Mouse (Mus musculus) splenic B cell, adult 2 months (primary cell): ENCODE data around the gene Taar7a.

Source experiments
- DNase-seq: peaks from one replicate; pipeline ENCODE4 v3.0.0-alpha.2; 2011; ENCODE audit warnings: low read depth, low spot score
- H3K27me3 ChIP-seq: 2 replicates; pipeline ENCODE4 v1.6.1; 2012; ENCODE audit warnings: mild to moderate bottlenecking, low read length, moderate library complexity, mixed read lengths; ENCODE audit not compliant: control insufficient read depth, poor library complexity, insufficient read depth, severe bottlenecking
- H3K36me3 ChIP-seq: 2 replicates; pipeline ENCODE4 v1.6.1; 2012; ENCODE audit warnings: mild to moderate bottlenecking, low read length, moderate library complexity, mixed read lengths; ENCODE audit not compliant: control insufficient read depth, poor library complexity, insufficient read depth, severe bottlenecking

The Taar7a gene

DNA sequence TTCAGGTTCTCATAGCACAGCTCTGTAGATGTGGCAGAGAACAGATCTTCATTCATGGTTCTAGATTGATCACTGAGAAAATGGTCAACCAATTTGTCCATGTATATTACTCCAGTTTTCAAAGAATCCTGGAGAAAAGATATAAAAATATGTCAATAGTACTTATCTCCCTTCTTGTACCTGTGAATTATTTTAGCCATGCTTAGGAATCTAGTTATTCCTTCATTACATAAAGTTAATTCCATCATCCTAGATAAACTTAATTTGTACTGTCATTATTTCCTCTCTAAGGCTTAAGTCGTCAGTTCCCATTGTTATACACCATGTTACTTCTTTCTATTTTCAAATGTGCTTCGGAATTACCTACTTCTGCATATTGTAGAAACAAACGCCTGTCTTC lies at the start of gene Taar7a:
Taar7a (minus strand) TSS at position 101 of the 400 bp plus-strand sequence.
- H3K27me3 ChIP-seq: no peaks in the 10 kb centered on the region
- no peak for DNase-seq
- H3K36me3 ChIP-seq: no peaks in the 10 kb centered on the region

DNA sequence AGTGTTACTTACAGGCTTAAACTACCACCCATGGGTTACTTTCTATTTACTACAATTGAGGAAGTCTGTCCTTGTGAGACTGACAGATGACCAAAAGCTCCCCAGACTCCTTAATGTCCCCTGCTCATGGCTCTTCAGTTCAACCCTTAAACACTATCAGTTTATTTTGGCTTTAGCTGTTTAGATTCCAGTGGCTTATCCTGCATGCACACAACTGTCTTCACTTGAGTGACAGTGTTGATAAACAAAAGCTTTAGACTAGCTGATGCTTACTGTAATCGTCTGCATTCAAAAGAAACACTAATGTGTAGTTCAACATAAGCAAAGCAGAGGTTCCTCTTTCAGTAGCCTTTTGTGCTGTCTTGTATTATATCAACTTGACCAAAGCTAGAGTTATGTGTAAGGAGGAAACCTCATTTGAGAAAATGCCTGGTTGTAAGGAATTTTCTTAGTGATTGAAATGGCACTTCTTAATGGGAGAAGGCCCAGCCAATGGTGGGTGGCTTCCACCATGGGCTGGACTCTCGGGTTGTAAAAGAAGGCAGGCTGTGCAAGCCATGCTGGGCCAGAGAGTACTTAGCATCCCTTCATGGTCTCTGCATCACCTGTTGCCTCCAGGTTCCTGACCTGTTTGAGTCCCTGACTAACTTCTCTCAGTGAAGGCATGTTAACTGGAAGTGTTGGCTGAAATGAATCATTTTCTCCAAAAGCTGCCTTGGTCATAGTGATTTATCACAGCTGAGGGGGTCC lies 47.0 kb upstream of the Taar7a start:
- DNase-seq: no peak
- no peaks in the 10 kb centered on the region for H3K36me3 ChIP-seq
- H3K27me3 ChIP-seq: no peaks in the 10 kb centered on the region

GRCm38 (mm10) chr10:24037314-24037713 lies 44.0 kb upstream of the Taar7a start, which contains the start of gene Taar7e:
Gene Taar7e, plus strand, starts transcription at chr10:24037614.
- H3K36me3 ChIP-seq: no peaks in the 10 kb centered on the region
- DNase-seq: no peak

GRCm38 (mm10) chr10:24031347-24031746 lies 38.1 kb upstream of the Taar7a start:
- no peak for DNase-seq
- no peaks in the 10 kb centered on the region for H3K27me3 ChIP-seq

More at GRCm38 (mm10) chr10:24037314-24037713, 44.0 kb upstream of the Taar7a start, which contains the start of gene Taar7e:
- H3K27me3 ChIP-seq: no peaks in the 10 kb centered on the region

GRCm38 (mm10) chr10:24026922-24027321 lies 33.6 kb upstream of the Taar7a start, which contains the start of gene Taar7d:
Gene Taar7d, plus strand, starts transcription at chr10:24027222.
- Histone ChIP-seq H3K36me3 (no peaks in the 10 kb centered on the region), H3K27me3 (no peaks in the 10 kb centered on the region)
- no peak for DNase-seq

More at GRCm38 (mm10) chr10:24031347-24031746, 38.1 kb upstream of the Taar7a start:
- H3K36me3 ChIP-seq: no peaks in the 10 kb centered on the region

GRCm38 (mm10) chr10:24008143-24008542 lies 14.9 kb upstream of the Taar7a start:
- H3K36me3 ChIP-seq: no peaks in the 10 kb centered on the region
- DNase-seq: no peak
- H3K27me3 ChIP-seq: no peaks in the 10 kb centered on the region

DNA sequence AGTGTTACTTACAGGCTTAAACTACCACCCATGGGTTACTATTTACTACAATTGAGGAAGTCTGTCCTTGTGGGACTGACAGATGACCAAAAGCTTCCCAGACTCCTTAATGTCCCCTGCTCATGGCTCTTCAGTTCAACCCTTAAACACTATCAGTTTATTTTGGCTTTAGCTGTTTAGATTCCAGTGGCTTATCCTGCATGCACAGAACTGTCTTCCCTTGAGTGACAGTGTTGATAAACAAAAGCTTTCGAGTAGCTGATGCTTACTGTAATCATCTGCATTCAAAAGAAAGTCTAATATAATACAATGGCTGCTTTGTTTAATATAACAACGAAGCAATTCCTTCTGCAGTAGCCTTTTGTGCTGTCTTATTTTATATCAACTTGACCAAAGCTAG lies 13.8 kb upstream of the Taar7a start:
- DNase-seq: no peak
- no peaks in the 10 kb centered on the region for H3K36me3 ChIP-seq
- no peaks in the 10 kb centered on the region for H3K27me3 ChIP-seq

GRCm38 (mm10) chr10:24006442-24006841 lies 13.2 kb upstream of the Taar7a start:
- H3K36me3 ChIP-seq: no peaks in the 10 kb centered on the region
- no peak for DNase-seq
- H3K27me3 ChIP-seq: no peaks in the 10 kb centered on the region

DNA sequence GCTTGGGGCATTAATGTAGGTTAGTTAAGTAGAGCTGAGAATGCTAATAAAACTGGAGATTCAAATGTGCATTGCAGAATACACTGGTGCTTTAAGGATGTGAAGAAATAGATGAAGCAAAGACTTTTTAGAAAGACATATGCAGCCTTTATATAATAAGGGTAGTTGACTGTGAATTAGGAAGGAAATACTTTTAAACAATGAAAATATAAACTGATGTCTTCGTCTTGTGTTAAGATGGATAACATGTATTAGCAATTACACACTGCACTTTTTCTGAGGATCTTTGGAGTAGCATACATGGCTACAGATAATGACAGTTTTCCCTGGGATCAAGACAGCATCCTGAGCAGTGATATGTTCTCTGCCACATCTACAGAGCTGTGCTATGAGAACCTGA lies 6.4 kb upstream of the Taar7a start, which contains the start of gene Taar7b:
Taar7b (plus strand) TSS at position 301 of the 400 bp plus-strand sequence.
- DNase-seq: no peak
- Histone ChIP-seq H3K27me3 (no peaks in the 10 kb centered on the region), H3K36me3 (no peaks in the 10 kb centered on the region)

DNA sequence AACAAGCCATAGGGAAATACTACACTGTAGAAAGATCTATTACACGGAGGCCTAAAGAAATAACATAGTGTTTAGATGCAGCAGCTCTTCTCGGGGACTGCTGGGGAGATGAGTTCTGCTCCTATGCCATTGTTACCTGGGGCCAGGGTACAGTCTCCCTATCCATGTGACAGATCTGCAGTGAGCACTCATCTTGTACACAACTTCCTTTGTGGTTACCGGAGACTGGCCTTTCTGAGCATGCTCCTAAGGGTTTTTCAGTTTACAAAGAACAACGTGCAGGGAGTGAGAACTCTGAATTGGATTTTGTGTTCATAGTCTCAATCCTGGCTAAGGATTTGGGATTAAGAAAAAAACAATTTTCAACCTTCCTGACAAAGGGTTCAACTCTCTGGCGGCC lies 6.9 kb downstream of the Taar7a start:
- DNase-seq: no peak
- H3K27me3 ChIP-seq: no peaks in the 10 kb centered on the region
- no peaks in the 10 kb centered on the region for H3K36me3 ChIP-seq

DNA sequence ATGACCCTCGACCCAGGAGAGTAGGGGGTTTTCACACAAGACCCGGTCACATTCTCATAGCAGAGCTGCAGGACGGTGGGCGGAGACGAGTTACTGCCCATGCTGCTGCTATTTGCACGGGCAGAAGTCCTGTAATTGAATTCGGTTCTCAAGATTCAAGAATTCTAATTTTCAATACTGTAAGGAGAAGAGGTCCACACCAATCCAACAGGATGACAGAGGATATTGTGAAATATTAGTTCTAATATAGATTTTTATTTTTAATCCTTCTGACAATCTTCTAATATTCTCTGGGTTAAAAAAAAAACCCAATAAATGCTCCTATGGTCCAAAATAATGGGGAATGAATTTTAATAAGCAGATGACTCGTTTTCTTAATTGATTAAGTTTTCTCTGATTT lies 7.7 kb downstream of the Taar7a start, which contains the start of gene Taar6:
Taar6 (minus strand) TSS at position 101 of the 400 bp plus-strand sequence.
- Histone ChIP-seq H3K36me3 (no peaks in the 10 kb centered on the region), H3K27me3 (no peaks in the 10 kb centered on the region)
- DNase-seq: no peak

DNA sequence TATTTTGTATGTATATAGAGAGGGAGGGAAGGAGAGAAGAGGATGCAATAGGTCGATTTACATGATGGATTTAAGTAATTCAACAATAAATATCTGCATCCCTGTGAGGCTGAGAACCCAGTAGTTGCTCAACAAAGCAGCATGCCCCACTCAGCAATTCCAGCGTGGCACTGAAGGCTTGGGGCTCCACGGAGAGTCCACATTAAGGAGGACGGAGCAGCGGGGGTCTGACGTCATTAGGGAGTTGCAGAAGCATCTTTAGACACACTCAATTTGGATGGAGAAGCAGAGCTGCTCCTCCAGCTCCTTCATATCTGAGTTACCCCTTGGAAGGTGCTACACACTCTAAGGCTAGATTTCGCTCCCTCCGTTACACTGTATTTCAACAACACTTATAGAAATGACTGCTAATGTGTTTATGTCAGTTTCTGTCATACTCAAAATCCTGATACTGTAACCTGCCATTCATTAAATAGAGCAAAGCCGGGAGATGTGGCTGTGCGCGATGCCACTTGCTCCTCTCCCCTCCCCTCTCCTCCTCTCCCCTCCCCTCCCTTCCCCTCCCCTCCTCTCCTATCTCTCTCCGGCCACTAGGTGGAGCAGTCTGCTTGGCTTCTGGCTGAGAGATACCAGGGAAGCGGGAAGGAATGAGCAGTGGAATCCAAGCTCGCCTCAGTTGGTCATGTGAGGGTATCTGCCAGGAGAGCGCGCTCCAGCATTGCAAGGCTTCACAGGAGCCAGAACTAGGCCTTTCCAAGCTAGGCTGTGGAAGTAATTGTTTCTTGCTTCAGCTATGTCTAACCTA lies 14.2 kb downstream of the Taar7a start:
- DNase-seq: peak; percentile 45
- no peaks in the 10 kb centered on the region for H3K27me3 ChIP-seq
- no peaks in the 10 kb centered on the region for H3K36me3 ChIP-seq

- Histone ChIP-seq H3K27me3 (no peaks in the 10 kb centered on the region), H3K36me3 (no peaks in the 10 kb centered on the region)
These were observed 15.3 kb downstream of the Taar7a start for GRCm38 (mm10) chr10:23977958-23978357.

GRCm38 (mm10) chr10:23971256-23971655 lies 22.0 kb downstream of the Taar7a start:
- Histone ChIP-seq H3K36me3 (no peaks in the 10 kb centered on the region), H3K27me3 (no peaks in the 10 kb centered on the region)
- no peak for DNase-seq

More at GRCm38 (mm10) chr10:23977958-23978357, 15.3 kb downstream of the Taar7a start:
- no peak for DNase-seq

GRCm38 (mm10) chr10:23970656-23971165 lies 22.6 kb downstream of the Taar7a start, which contains the start of gene Taar5:
Gene Taar5, plus strand, starts transcription at chr10:23970706.
- no peaks in the 10 kb centered on the region for H3K36me3 ChIP-seq
- no peak for DNase-seq
- H3K27me3 ChIP-seq: no peaks in the 10 kb centered on the region
